ENCODE assay signal across 33 mouse cellular contexts in the genomic region with DNA sequence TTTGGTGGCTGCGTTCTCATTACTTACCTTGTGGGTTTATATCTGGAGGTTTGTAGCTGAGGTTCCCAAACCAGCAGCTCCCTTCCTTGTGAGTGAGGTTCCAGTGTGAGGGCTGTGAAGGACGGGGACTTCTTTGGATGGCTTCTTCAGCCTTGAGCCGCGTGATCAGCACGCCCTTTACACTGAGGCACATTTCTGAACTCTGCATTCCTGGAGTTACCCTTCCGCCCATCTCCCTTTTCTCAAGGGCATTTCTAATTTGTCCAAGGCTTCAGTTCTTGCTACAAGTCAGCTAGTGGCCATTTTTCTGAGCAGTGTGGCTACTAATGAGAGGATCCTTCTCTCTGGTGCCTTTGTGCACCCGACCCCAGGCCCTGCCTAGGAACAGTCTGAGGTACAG. TPM values are rescaled to one million over a fixed set of nuclear protein-coding genes. Genes with fewer than 3 reads are reported as not detected.
DNase-seq lines count a peak whose midpoint lies in the region; ATAC-seq and TF ChIP-seq lines count a peak whose summit lies in the region.
"Had no signal": no experiment of that assay in that cellular context is flagged by ENCODE, and none has a peak within 500 bp of the region (broad histone marks: within the 10 kb centered on the region; RNA-seq: fewer than 3 reads in every experiment).

No protein-coding gene starts in this region.

- no peak for DNase-seq in forebrain, postnatal 0 days
- DNase-seq in forebrain, embryonic 11.5 days (ENCODE audit: low spot score), result no peak
- peak; percentile 16 for DNase-seq in ovary, postnatal 36 days (ENCODE audit: low spot score)
- no peak for DNase-seq in ovary, postnatal 10 days (ENCODE audit: low spot score)
- DNase-seq in ES-E14 (ENCODE audit: low read depth, low spot score), result no peak
- no peak for DNase-seq in layer of hippocampus, postnatal 25 days (ENCODE audit: extremely low spot score in 1 of 2, low spot score in 1 of 2)
- DNase-seq: B cell, adult 2 months; cerebellum, adult 18-20 months; cerebellum, postnatal 10 days; gastrocnemius, postnatal 14 days; heart, postnatal 36 days; kidney, adult 8-10 months; right cerebral cortex, adult 18-20 months; spleen, adult 18-20 months; thymus, postnatal 4 days had no signal

- in situ Hi-C loops in ES-E14 (cut with MboI; ENCODE audit: low sequenced_read_pairs in 2 of 2, unreplicated experiment in 2 of 2), result no loop called here

- H3K4me3 ChIP-seq in forebrain, postnatal 0 days (ENCODE audit: low read depth, low read length), result no peak overlapping the region
- H3K4me3 ChIP-seq in forebrain, embryonic 11.5 days (ENCODE audit: low read depth, low read length), result no peak overlapping the region
- no peak overlapping the region for H3K4me3 ChIP-seq in ES-E14 (ENCODE audit: insufficient read depth in 1 of 2, low read depth in 1 of 2, low read length in 2 of 2, poor library complexity in 1 of 2, severe bottlenecking in 1 of 2)
- no peak overlapping the region for H3K4me3 ChIP-seq in olfactory bulb, adult 2 months (ENCODE audit: insufficient read depth, low read depth, low read length)
- H3K4me3 ChIP-seq: erythroblast, embryonic 14.5 days; forebrain, embryonic 12.5 days; heart, embryonic 10.5 days; hindbrain, embryonic 12.5 days; limb, embryonic 13.5 days; lung, embryonic 15.5 days; midbrain, embryonic 10.5 days; myocyte; neural tube, embryonic 12.5 days had no signal

- no peaks in the 10 kb centered on the region for H3K9me3 ChIP-seq in forebrain, postnatal 0 days (ENCODE audit: low read length)
- H3K9me3 ChIP-seq in forebrain, embryonic 11.5 days (ENCODE audit: control insufficient read depth, low read length), result no peaks in the 10 kb centered on the region
- no peaks in the 10 kb centered on the region for H3K9me3 ChIP-seq in ES-E14 (ENCODE audit: control insufficient read depth, insufficient read depth, low read depth, low read length)
- H3K9me3 ChIP-seq: heart, embryonic 10.5 days; hindbrain, embryonic 12.5 days; limb, embryonic 13.5 days; lung, embryonic 15.5 days; midbrain, embryonic 10.5 days; neural tube, embryonic 12.5 days had no signal

- no peak overlapping the region for H3K4me2 ChIP-seq in forebrain, postnatal 0 days (ENCODE audit: low read depth)
- no peak overlapping the region for H3K4me2 ChIP-seq in forebrain, embryonic 11.5 days (ENCODE audit: low read depth, low read length, severe bottlenecking)
- H3K4me2 ChIP-seq: forebrain, embryonic 12.5 days; hindbrain, embryonic 12.5 days; limb, embryonic 13.5 days; liver, embryonic 11.5 days; lung, embryonic 15.5 days; neural tube, embryonic 12.5 days had no signal

- 0 out of 2 replicates have a peak, but pooled peaks have one; percentile 20 for TF ChIP-seq POLR2A in olfactory bulb, adult 2 months (IDR thresholded peaks at IDR 0.05; ENCODE audit: insufficient read depth, low read depth, low read length)

- H3K9ac ChIP-seq in forebrain, postnatal 0 days, result no peak overlapping the region
- H3K9ac ChIP-seq in forebrain, embryonic 11.5 days (ENCODE audit: low read length), result no peak overlapping the region
- no peak overlapping the region for H3K9ac ChIP-seq in ES-E14 (ENCODE audit: insufficient read depth, low read depth, low read length, poor library complexity, severe bottlenecking)
- H3K9ac ChIP-seq: forebrain, embryonic 12.5 days; hindbrain, embryonic 12.5 days; limb, embryonic 13.5 days; lung, embryonic 15.5 days; neural tube, embryonic 12.5 days had no signal

- no peaks in the 10 kb centered on the region; the same call in 1 of the 2 replicates for H3K4me1 ChIP-seq in forebrain, postnatal 0 days (ENCODE audit: insufficient read depth)
- H3K4me1 ChIP-seq in forebrain, embryonic 11.5 days (replicated peaks; ENCODE audit: control insufficient read depth, insufficient read depth, low read length), result no peaks in the 10 kb centered on the region
- H3K4me1 ChIP-seq in ES-E14 (ENCODE audit: control insufficient read depth in 2 of 2, insufficient read depth in 2 of 2, low read length in 2 of 2, poor library complexity in 1 of 2), result peaks cover 0 to 13% of the 10 kb centered on the region in 2 experiments; a peak in 3 of 4 replicates
- no peaks in the 10 kb centered on the region for H3K4me1 ChIP-seq in olfactory bulb, adult 2 months (ENCODE audit: control insufficient read depth, insufficient read depth, low read length)
- H3K4me1 ChIP-seq: forebrain, embryonic 12.5 days; heart, embryonic 10.5 days; hindbrain, embryonic 12.5 days; lung, embryonic 15.5 days; midbrain, embryonic 10.5 days; neural tube, embryonic 12.5 days had no signal

- WGBS in forebrain, postnatal 0 days, result 91% methylated on average over 7 of the region's 7 CpGs
- WGBS in forebrain, embryonic 11.5 days, result 94% methylated on average over 7 of the region's 7 CpGs
- 93% methylated on average over 7 of the region's 7 CpGs for WGBS in olfactory bulb, adult 2 months

- no peak for ATAC-seq in forebrain, postnatal 0 days
- ATAC-seq in forebrain, embryonic 11.5 days (replicated peaks; ENCODE audit: low FRiP score), result no peak
- ATAC-seq: activated CD4-positive, CD25-positive, alpha-beta regulatory T cell, adult 4 months; intestine, embryonic 16.5 days had no signal

- no peak for TF ChIP-seq CTCF in forebrain, postnatal 0 days (IDR thresholded peaks at IDR 0.05; ENCODE audit: low read depth)
- TF ChIP-seq CTCF in olfactory bulb, adult 2 months (IDR thresholded peaks at IDR 0.05; ENCODE audit: insufficient read depth, low read depth, low read length), result no peak

- peaks cover 24% of the 10 kb centered on the region; the same call in 1 of the 2 replicates for H3K36me3 ChIP-seq in forebrain, postnatal 0 days (ENCODE audit: insufficient read depth)
- peaks cover 3% of the 10 kb centered on the region; the same call in 1 of the 2 replicates for H3K36me3 ChIP-seq in forebrain, embryonic 11.5 days (ENCODE audit: control insufficient read depth, insufficient read depth, low read length)
- H3K36me3 ChIP-seq in ES-E14 (ENCODE audit: control insufficient read depth, insufficient read depth, low read length, poor library complexity, severe bottlenecking), result peaks cover 20% of the 10 kb centered on the region

- H3K27me3 ChIP-seq in forebrain, postnatal 0 days (ENCODE audit: insufficient read depth, low read length), result no peaks in the 10 kb centered on the region
- no peaks in the 10 kb centered on the region for H3K27me3 ChIP-seq in forebrain, embryonic 11.5 days (ENCODE audit: control insufficient read depth, insufficient read depth, low read length)
- H3K27me3 ChIP-seq: forebrain, embryonic 12.5 days; hindbrain, embryonic 12.5 days; limb, embryonic 13.5 days; lung, embryonic 15.5 days; neural tube, embryonic 12.5 days had no signal

- H3K27ac ChIP-seq in forebrain, postnatal 0 days (ENCODE audit: low read depth, low read length), result 0 out of 2 replicates have a peak overlapping the region, but pooled peaks have one; percentile 21
- H3K27ac ChIP-seq in forebrain, embryonic 11.5 days (ENCODE audit: low read depth, low read length), result no peak overlapping the region
- H3K27ac ChIP-seq in ES-E14 (ENCODE audit: insufficient read depth, low read depth, low read length, poor library complexity, severe bottlenecking), result peak overlapping the region; percentile 36; the same call in 1 of the 2 replicates
- H3K27ac ChIP-seq in olfactory bulb, adult 2 months (ENCODE audit: insufficient read depth, low read depth, low read length), result no peak overlapping the region
- H3K27ac ChIP-seq: forebrain, embryonic 12.5 days; heart, embryonic 10.5 days; hindbrain, embryonic 12.5 days; kidney, postnatal 0 days; limb, embryonic 13.5 days; lung, embryonic 15.5 days; midbrain, embryonic 10.5 days; neural tube, embryonic 12.5 days; stomach, postnatal 0 days had no signal

TF ChIP-seq in ES-E14, 5 proteins besides CTCF, POLR2A, EP300 and RAD21:
- TF ChIP-seq CHD2 (IDR thresholded peaks at IDR 0.05; ENCODE audit: low read depth, low read length) (no peak), HCFC1 (IDR thresholded peaks at IDR 0.05; ENCODE audit: borderline replicate concordance, insufficient read depth, low read length) (no peak), ZC3H11A (IDR thresholded peaks at IDR 0.05; ENCODE audit: borderline replicate concordance, low read depth, low read length) (no peak), ZNF384 (IDR thresholded peaks at IDR 0.05; ENCODE audit: low read depth, low read length) (no peak), MAFK (IDR thresholded peaks at IDR 0.05; ENCODE audit: insufficient read depth, low read depth, low read length) (no peak)
TF ChIP-seq in ES-E14: peak in this region for 0.

RNA-seq across cellular contexts. Expression of a gene that starts 38.0 kb away (rescaled TPM):
- total RNA-seq in forebrain, postnatal 0 days (2014; rRNA removed), result 331 and 345 TPM in 2 replicates
- polyA plus RNA-seq in forebrain, postnatal 0 days (2015; fragmentation: Nextera tagmentation; extraction: Ambion mirVana), result 189 and 202 TPM in 2 replicates
- 124 and 138 TPM in 2 replicates for polyA plus RNA-seq in forebrain, embryonic 11.5 days (2014; fragmentation: Nextera tagmentation; extraction: Ambion mirVana)
- total RNA-seq in ES-E14 (2012; rRNA removed), result 257 and 333 TPM in 2 replicates
- polyA plus RNA-seq in olfactory bulb, adult 2 months (2012; ENCODE audit: insufficient read depth, insufficient read length, low replicate concordance, missing spikeins), result not detected in 2 replicates
- total RNA-seq in layer of hippocampus, postnatal 25 days (2021), result 100 to 1,000 TPM; 130 to 137 TPM
- total RNA-seq: common myeloid progenitor, adult 5-6 weeks had no signal
- polyA plus RNA-seq: activated CD4-positive, CD25-positive, alpha-beta regulatory T cell, adult 4 months had no signal

RNA-seq across cellular contexts. Expression of a gene that starts 40.4 kb away (rescaled TPM):
- 2.1 and 3.2 TPM in 2 replicates for total RNA-seq in forebrain, postnatal 0 days (2014; rRNA removed)
- polyA plus RNA-seq in forebrain, postnatal 0 days (2015; fragmentation: Nextera tagmentation; extraction: Ambion mirVana), result 0.94 and 1.4 TPM in 2 replicates
- 1.0 and 1.3 TPM in 2 replicates for polyA plus RNA-seq in forebrain, embryonic 11.5 days (2014; fragmentation: Nextera tagmentation; extraction: Ambion mirVana)
- total RNA-seq in ES-E14 (2012; rRNA removed), result 6.8 and 7.9 TPM in 2 replicates
- polyA plus RNA-seq in olfactory bulb, adult 2 months (2012; ENCODE audit: insufficient read depth, insufficient read length, low replicate concordance, missing spikeins), result not detected in 2 replicates
- 1 to 10 TPM; 1.7 to 2.7 TPM for total RNA-seq in layer of hippocampus, postnatal 25 days (2021)
- total RNA-seq: common myeloid progenitor, adult 5-6 weeks; granulocyte monocyte progenitor cell, adult 5-6 weeks; megakaryocyte progenitor cell, adult 5-6 weeks had no signal
- polyA plus RNA-seq: activated CD4-positive, CD25-positive, alpha-beta regulatory T cell, adult 4 months; erythroblast, embryonic 14.5 days had no signal

Comparison
In these comparisons a context has a peak if more than half of its experiments do, and no peak if none do; other contexts are left out.
1. H3K27ac ChIP-seq: peak in forebrain, postnatal 0 days (single experiment) and ES-E14 (single experiment); none in forebrain, embryonic 11.5 days (single experiment) and olfactory bulb, adult 2 months (single experiment).